Mouse (Mus musculus) embryonic fibroblast, embryonic 13.5 days (primary cell): Measurements from ENCODE around the gene Sh3bgrl2.

ENCODE experiments used
- CTCF ChIP-seq: IDR thresholded peaks from 2 replicates; pipeline ENCODE4 v1.5.1; 2011; ENCODE audit warnings: mild to moderate bottlenecking, control low read depth, low read length, moderate library complexity, borderline replicate concordance; ENCODE audit not compliant: insufficient read depth
- POLR2A ChIP-seq: IDR thresholded peaks from 2 replicates; pipeline ENCODE4 v1.6.1; 2011; ENCODE audit warnings: low read depth, mild to moderate bottlenecking, control low read depth, low read length, moderate library complexity

DNA sequence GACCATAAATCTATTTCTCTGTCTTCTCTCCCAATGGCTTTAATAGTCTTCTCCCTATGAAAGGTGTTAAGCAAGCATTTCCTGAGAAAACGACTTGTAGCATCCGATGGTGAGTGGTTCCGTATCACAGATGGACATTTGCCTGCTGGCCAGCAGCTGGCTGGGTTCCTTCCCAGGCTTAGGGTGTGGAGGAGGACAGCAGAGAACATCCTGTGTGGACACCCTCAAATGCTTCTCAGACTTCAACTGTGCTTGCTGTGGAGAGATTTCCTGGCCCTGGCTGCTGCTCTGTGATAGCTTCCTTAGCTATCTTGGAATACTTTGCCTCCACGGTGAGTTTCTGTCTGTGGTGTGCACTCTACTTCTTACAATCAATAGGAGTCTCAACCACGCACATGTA lies 76.1 kb downstream of the Sh3bgrl2 start:
- TF ChIP-seq CTCF (no peak), POLR2A (no peak)
